Comparison of ENCODE assay signal across 8 mouse cellular contexts in genomic region chr5:145140611-145141010, GRCm38 (mm10). TPM values are rescaled to one million over a fixed set of nuclear protein-coding genes. Genes with fewer than 3 reads are reported as not detected.
DNase-seq lines count a peak whose midpoint lies in the region; ATAC-seq lines count a peak whose summit lies in the region.

No protein-coding gene starts in this region.

- peak overlapping the region; percentile 91 for H3K9ac ChIP-seq in kidney, embryonic 14.5 days (ENCODE audit: low read depth, low read length)
- H3K9ac ChIP-seq in forebrain, embryonic 13.5 days: peak overlapping the region; percentile 93
- peak overlapping the region; percentile 82 for H3K9ac ChIP-seq in limb, embryonic 15.5 days
- H3K9ac ChIP-seq in neural tube, embryonic 15.5 days (replicated peaks): peak overlapping the region; percentile 94

- peak overlapping the region; percentile 62 for H3K4me2 ChIP-seq in kidney, embryonic 14.5 days (replicated peaks; ENCODE audit: low read depth, low read length)
- peak overlapping the region; percentile 94 for H3K4me2 ChIP-seq in forebrain, embryonic 13.5 days
- H3K4me2 ChIP-seq in limb, embryonic 15.5 days: peak overlapping the region; percentile 72
- peak overlapping the region; percentile 81 for H3K4me2 ChIP-seq in neural tube, embryonic 15.5 days

- H3K4me1 ChIP-seq in kidney, embryonic 14.5 days (ENCODE audit: control insufficient read depth, insufficient read depth, low read length): peaks cover 20% of the 10 kb centered on the region
- peaks cover 33% of the 10 kb centered on the region for H3K4me1 ChIP-seq in forebrain, embryonic 13.5 days
- peaks cover 26% of the 10 kb centered on the region for H3K4me1 ChIP-seq in limb, embryonic 15.5 days
- peaks cover 40% of the 10 kb centered on the region for H3K4me1 ChIP-seq in neural tube, embryonic 15.5 days

- 1% methylated on average over 18 of the region's 18 CpGs for WGBS in kidney, embryonic 14.5 days
- 2% methylated on average over 18 of the region's 18 CpGs for WGBS in forebrain, embryonic 13.5 days
- under 1% methylated on average over 18 of the region's 18 CpGs for WGBS in limb, embryonic 15.5 days
- under 1% methylated on average over 18 of the region's 18 CpGs for WGBS in neural tube, embryonic 15.5 days

- ATAC-seq in kidney, embryonic 14.5 days (ENCODE audit: low FRiP score, low TSS enrichment): no peak
- ATAC-seq in forebrain, embryonic 13.5 days: peak; percentile 5; the same call in 1 of the 2 replicates
- no peak for ATAC-seq in limb, embryonic 15.5 days (ENCODE audit: insufficient number of reproducible peaks, low FRiP score, low TSS enrichment, low read depth)
- ATAC-seq in neural tube, embryonic 15.5 days (ENCODE audit: low FRiP score): no peak

- peak overlapping the region; percentile 85 for H3K4me3 ChIP-seq in kidney, embryonic 14.5 days (ENCODE audit: low read length)
- H3K4me3 ChIP-seq in forebrain, embryonic 13.5 days: peak overlapping the region; percentile 97
- peak overlapping the region; percentile 97 for H3K4me3 ChIP-seq in limb, embryonic 15.5 days
- peak overlapping the region; percentile 99 for H3K4me3 ChIP-seq in neural tube, embryonic 15.5 days (replicated peaks)

- peak overlapping the region; percentile 84 for H3K27ac ChIP-seq in kidney, embryonic 14.5 days (ENCODE audit: low read depth, low read length)
- H3K27ac ChIP-seq in forebrain, embryonic 13.5 days: peak overlapping the region; percentile 80
- peak overlapping the region; percentile 89 for H3K27ac ChIP-seq in limb, embryonic 15.5 days
- H3K27ac ChIP-seq in neural tube, embryonic 15.5 days (replicated peaks): peak overlapping the region; percentile 99

- H3K27me3 ChIP-seq in kidney, embryonic 14.5 days (ENCODE audit: control insufficient read depth, insufficient read depth, low read length): no peaks in the 10 kb centered on the region
- no peaks in the 10 kb centered on the region for H3K27me3 ChIP-seq in forebrain, embryonic 13.5 days
- no peaks in the 10 kb centered on the region for H3K27me3 ChIP-seq in limb, embryonic 15.5 days
- H3K27me3 ChIP-seq in neural tube, embryonic 15.5 days (replicated peaks): no peaks in the 10 kb centered on the region

- H3K36me3 ChIP-seq in kidney, embryonic 14.5 days (ENCODE audit: control insufficient read depth, insufficient read depth, low read length): peaks cover 60% of the 10 kb centered on the region
- H3K36me3 ChIP-seq in forebrain, embryonic 13.5 days (ENCODE audit: poor library complexity, severe bottlenecking): peaks cover 59% of the 10 kb centered on the region
- H3K36me3 ChIP-seq in limb, embryonic 15.5 days: peaks cover 59% of the 10 kb centered on the region
- peaks cover 52% of the 10 kb centered on the region for H3K36me3 ChIP-seq in neural tube, embryonic 15.5 days

- no peak for DNase-seq in kidney, adult 18-20 months
- DNase-seq in MN1 (ENCODE audit: low spot score): peak; percentile 33
- no peak for DNase-seq in yolk sac, embryonic 10.5 days (ENCODE audit: low spot score)
- no peak for DNase-seq in lung, postnatal 14 days

- H3K9me3 ChIP-seq in kidney, embryonic 14.5 days (ENCODE audit: control insufficient read depth, low read length): no peaks in the 10 kb centered on the region
- H3K9me3 ChIP-seq in forebrain, embryonic 13.5 days (replicated peaks): no peaks in the 10 kb centered on the region
- no peaks in the 10 kb centered on the region for H3K9me3 ChIP-seq in limb, embryonic 15.5 days
- no peaks in the 10 kb centered on the region for H3K9me3 ChIP-seq in neural tube, embryonic 15.5 days (replicated peaks)

RNA-seq across cellular contexts. Expression of gene Bud31, which starts 0.4 kb away (rescaled TPM):
- polyA plus RNA-seq in kidney, embryonic 14.5 days (2014; fragmentation: Nextera tagmentation; extraction: Ambion mirVana): 205 and 251 TPM in 2 replicates
- polyA plus RNA-seq in forebrain, embryonic 13.5 days (2015; fragmentation: Nextera tagmentation; extraction: Ambion mirVana): 247 and 259 TPM in 2 replicates
- 168 and 184 TPM in 2 replicates for polyA plus RNA-seq in limb, embryonic 15.5 days (2015; fragmentation: Nextera tagmentation; extraction: Ambion mirVana)
- 183 and 184 TPM in 2 replicates for polyA plus RNA-seq in neural tube, embryonic 15.5 days (2015; fragmentation: Nextera tagmentation; extraction: Ambion mirVana)

RNA-seq across cellular contexts. Expression of gene Pdap1, which starts 0.6 kb away (rescaled TPM):
- polyA plus RNA-seq in kidney, embryonic 14.5 days (2014; fragmentation: Nextera tagmentation; extraction: Ambion mirVana): 113 and 152 TPM in 2 replicates
- 139 and 157 TPM in 2 replicates for polyA plus RNA-seq in forebrain, embryonic 13.5 days (2015; fragmentation: Nextera tagmentation; extraction: Ambion mirVana)
- polyA plus RNA-seq in limb, embryonic 15.5 days (2015; fragmentation: Nextera tagmentation; extraction: Ambion mirVana): 89.2 and 95.1 TPM in 2 replicates
- 97.0 and 115 TPM in 2 replicates for polyA plus RNA-seq in neural tube, embryonic 15.5 days (2015; fragmentation: Nextera tagmentation; extraction: Ambion mirVana)

RNA-seq across cellular contexts. Expression of gene Ptcd1, which starts 26.3 kb away (rescaled TPM):
- polyA plus RNA-seq in kidney, embryonic 14.5 days (2014; fragmentation: Nextera tagmentation; extraction: Ambion mirVana): 7.1 and 14.4 TPM in 2 replicates
- 20.0 and 21.6 TPM in 2 replicates for polyA plus RNA-seq in forebrain, embryonic 13.5 days (2015; fragmentation: Nextera tagmentation; extraction: Ambion mirVana)
- polyA plus RNA-seq in limb, embryonic 15.5 days (2015; fragmentation: Nextera tagmentation; extraction: Ambion mirVana): 17.2 TPM in 2 replicates
- polyA plus RNA-seq in neural tube, embryonic 15.5 days (2015; fragmentation: Nextera tagmentation; extraction: Ambion mirVana): 18.8 and 21.2 TPM in 2 replicates

RNA-seq across cellular contexts. Expression of gene Cpsf4, which starts 26.4 kb away (rescaled TPM):
- polyA plus RNA-seq in kidney, embryonic 14.5 days (2014; fragmentation: Nextera tagmentation; extraction: Ambion mirVana): 30.6 and 37.1 TPM in 2 replicates
- polyA plus RNA-seq in forebrain, embryonic 13.5 days (2015; fragmentation: Nextera tagmentation; extraction: Ambion mirVana): 64.0 and 69.6 TPM in 2 replicates
- 40.7 and 40.8 TPM in 2 replicates for polyA plus RNA-seq in limb, embryonic 15.5 days (2015; fragmentation: Nextera tagmentation; extraction: Ambion mirVana)
- polyA plus RNA-seq in neural tube, embryonic 15.5 days (2015; fragmentation: Nextera tagmentation; extraction: Ambion mirVana): 49.7 and 50.3 TPM in 2 replicates

RNA-seq across cellular contexts. Expression of gene Arpc1b, which starts 26.6 kb away (rescaled TPM):
- 115 and 163 TPM in 2 replicates for polyA plus RNA-seq in kidney, embryonic 14.5 days (2014; fragmentation: Nextera tagmentation; extraction: Ambion mirVana)
- polyA plus RNA-seq in forebrain, embryonic 13.5 days (2015; fragmentation: Nextera tagmentation; extraction: Ambion mirVana): 55.9 and 58.1 TPM in 2 replicates
- 389 and 480 TPM in 2 replicates for polyA plus RNA-seq in limb, embryonic 15.5 days (2015; fragmentation: Nextera tagmentation; extraction: Ambion mirVana)
- polyA plus RNA-seq in neural tube, embryonic 15.5 days (2015; fragmentation: Nextera tagmentation; extraction: Ambion mirVana): 82.4 and 204 TPM in 2 replicates
